Mouse (Mus musculus) frontal cortex, postnatal 25 days (tissue): ENCODE measurements at regions not wholly inside any gene's neighbourhood (a gene's known extent, or its start where the extent isn't known, plus 50 kb on each side); places are given as distances from the start of the nearest gene placed in this dataset.
"Not testable (repeated sequence)": the region's sequence is repeated elsewhere in the genome, so short reads cannot be mapped to it uniquely, and the experiment has no call there.

Experiments used
- DNase-seq, 2 experiments: peaks; one replicate each; pipeline ENCODE4 v3.0.0; 2022; ENCODE audit warnings: low spot score in 2 of 2

GRCm38 (mm10) chr3:39776278-39777039 is 754.6 kb upstream of the Intu start:
- DNase-seq = no peak

GRCm38 (mm10) chr3:39779690-39780218 is 751.3 kb upstream of the Intu start:
- DNase-seq = no peak

- no peak for DNase-seq
Observed at GRCm38 (mm10) chr3:39780270-39780669, 750.8 kb upstream of the Intu start.

- DNase-seq = no peak
Observed at GRCm38 (mm10) chr3:39784901-39785300, 746.2 kb upstream of the Intu start.

GRCm38 (mm10) chr3:39809586-39809985 is 721.5 kb upstream of the Intu start:
- no peak for DNase-seq

- peak; percentile 21 to 39 for DNase-seq
Observed at GRCm38 (mm10) chr3:39814814-39815213, 716.3 kb upstream of the Intu start.

GRCm38 (mm10) chr3:39830488-39831056 is 700.5 kb upstream of the Intu start:
- DNase-seq = no peak

- no peak for DNase-seq
Observed at GRCm38 (mm10) chr3:39838377-39839145, 692.5 kb upstream of the Intu start.

GRCm38 (mm10) chr3:39840946-39841345 is 690.1 kb upstream of the Intu start:
- no peak for DNase-seq

- no peak for DNase-seq
Observed at GRCm38 (mm10) chr3:39845123-39845522, 686.0 kb upstream of the Intu start.

- no peak for DNase-seq
Observed at GRCm38 (mm10) chr3:39848829-39849228, 682.3 kb upstream of the Intu start.

GRCm38 (mm10) chr3:39857214-39857839 is 673.8 kb upstream of the Intu start:
- DNase-seq = no peak

- DNase-seq = not testable (repeated sequence)
Observed at GRCm38 (mm10) chr3:39876046-39876445, 655.0 kb upstream of the Intu start.

- no peak for DNase-seq
Observed at GRCm38 (mm10) chr3:39884370-39884769, 646.7 kb upstream of the Intu start.

GRCm38 (mm10) chr3:39888376-39888775 is 642.7 kb upstream of the Intu start:
- DNase-seq = no peak

- DNase-seq = no peak
Observed at GRCm38 (mm10) chr3:39889222-39889621, 641.9 kb upstream of the Intu start.

- no peak for DNase-seq
Observed at GRCm38 (mm10) chr3:39898961-39899360, 632.1 kb upstream of the Intu start.

GRCm38 (mm10) chr3:39900207-39900606 is 630.9 kb upstream of the Intu start:
- DNase-seq = no peak

GRCm38 (mm10) chr3:39904377-39904776 is 626.7 kb upstream of the Intu start:
- DNase-seq = no peak

- peak in 1 of 2 experiments; percentile 5 for DNase-seq
Observed at GRCm38 (mm10) chr3:39908676-39909362, 622.3 kb upstream of the Intu start.

- DNase-seq = no peak
Observed at GRCm38 (mm10) chr3:39909642-39910041, 621.4 kb upstream of the Intu start.
